Mouse (Mus musculus) liver, embryonic 14.5 days (tissue): Measurements from ENCODE around the gene Idh3b.

ENCODE experiments used
- CTCF ChIP-seq: IDR thresholded peaks from 2 replicates; pipeline ENCODE4 v1.5.1; 2016; ENCODE audit warnings: antibody characterized with exemption, low read depth, control low read depth
- EP300 ChIP-seq: IDR thresholded peaks from 2 replicates; pipeline ENCODE4 v1.6.1; 2016; ENCODE audit warnings: antibody characterized with exemption, low read depth

- no peak for TF ChIP-seq CTCF
- no peak for TF ChIP-seq EP300
Observed at GRCm38 (mm10) chr2:130283854-130284654, at the start of gene Idh3b.
